Mouse (Mus musculus): ENCODE results near the gene Ift80. TPM values are rescaled to one million over a fixed set of nuclear protein-coding genes. Genes with fewer than 3 reads are reported as not detected.

The Ift80 gene
- total and polyA plus RNA-seq, 3 experiments = 4.6 to 8.4 TPM; not detected in 1

- no peak overlapping the region for H3K9ac ChIP-seq (ENCODE audit: control insufficient read depth, low read depth, low read length, poor library complexity, severe bottlenecking)
- peaks cover 15% of the 10 kb centered on the region in 2 experiments for H3K4me1 ChIP-seq (ENCODE audit: control insufficient read depth in 1 of 2, insufficient read depth in 2 of 2, low read length in 2 of 2)
- no peak for TF ChIP-seq TAL1 (IDR thresholded peaks at IDR 0.05; ENCODE audit: low read length)
- TF ChIP-seq MYB (IDR thresholded peaks at IDR 0.05; ENCODE audit: low read depth, low read length) = no peak
- peak; percentile 92 for TF ChIP-seq MXI1 (IDR thresholded peaks at IDR 0.05; ENCODE audit: low read depth, low read length)
- no peak for TF ChIP-seq SMC3 (IDR thresholded peaks at IDR 0.05; ENCODE audit: low read depth, low read length)
- no peak for TF ChIP-seq ZMIZ1 (IDR thresholded peaks at IDR 0.05; ENCODE audit: low read depth, low read length)
- TF ChIP-seq ELF1 (IDR thresholded peaks at IDR 0.05; ENCODE audit: low read depth, low read length) = no peak
- TF ChIP-seq BHLHE40 (IDR thresholded peaks at IDR 0.05; ENCODE audit: borderline replicate concordance, low read depth, low read length) = peak; percentile 74; the same call in 1 of the 2 replicates
- peak; percentile 58 to 68 for TF ChIP-seq EP300 (IDR thresholded peaks at IDR 0.05; ENCODE audit: low read depth in 1 of 2, low read length in 2 of 2)
- no peak for TF ChIP-seq CHD2 (IDR thresholded peaks at IDR 0.05; ENCODE audit: low read length)
- TF ChIP-seq SIN3A (IDR thresholded peaks at IDR 0.05; ENCODE audit: low read length) = peak; percentile 89
- peak; percentile 92 for TF ChIP-seq ETS1 (IDR thresholded peaks at IDR 0.05; ENCODE audit: low read depth, low read length)
- no peak for TF ChIP-seq NRF1 (IDR thresholded peaks at IDR 0.05; ENCODE audit: insufficient read depth, low read depth, low read length, poor library complexity, severe bottlenecking)
- TF ChIP-seq MAFK (IDR thresholded peaks at IDR 0.05; ENCODE audit: borderline replicate concordance, low read depth, low read length) = no peak
- no peak for TF ChIP-seq CTCF (IDR thresholded peaks at IDR 0.05 in 2 of 3, conservative IDR thresholded peaks at IDR 0.05 in 1 of 3; ENCODE audit: control insufficient read depth in 1 of 3, insufficient read depth in 1 of 3, low read depth in 2 of 3, low read length in 3 of 3, poor library complexity in 1 of 3, severe bottlenecking in 1 of 3)
- no peak for TF ChIP-seq NELFE (IDR thresholded peaks at IDR 0.05; ENCODE audit: low read depth, low read length)
- TF ChIP-seq GATA1 (IDR thresholded peaks at IDR 0.05; ENCODE audit: low read depth, low read length) = peak; percentile 58; the same call in 1 of the 2 replicates
- 0 out of 4 replicates have a peak, but pooled peaks of 1 of the 2 experiments have one; percentile 46 for TF ChIP-seq USF2 (IDR thresholded peaks at IDR 0.05; ENCODE audit: borderline replicate concordance in 1 of 2, insufficient read depth in 1 of 2, low read depth in 1 of 2, low read length in 2 of 2)
- peak; percentile 87 for TF ChIP-seq USF1 (IDR thresholded peaks at IDR 0.05; ENCODE audit: low read depth, low read length)
- no peak for TF ChIP-seq CHD1 (IDR thresholded peaks at IDR 0.05; ENCODE audit: low read depth, low read length)
- no peak for TF ChIP-seq MEF2A (IDR thresholded peaks at IDR 0.05; ENCODE audit: extremely low read depth, insufficient replicate concordance, low read depth, low read length, poor library complexity, severe bottlenecking)
- no peak for TF ChIP-seq JUND (IDR thresholded peaks at IDR 0.05; ENCODE audit: low read depth, low read length)
- no peak for TF ChIP-seq UBTF (IDR thresholded peaks at IDR 0.05; ENCODE audit: borderline replicate concordance, insufficient read depth, low read depth, low read length)
- TF ChIP-seq ZKSCAN1 (IDR thresholded peaks at IDR 0.05; ENCODE audit: low read depth, low read length) = no peak
- no peak for TF ChIP-seq E2F4 (IDR thresholded peaks at IDR 0.05; ENCODE audit: borderline replicate concordance, low read depth, low read length)
- peak; percentile 79 for TF ChIP-seq TCF12 (IDR thresholded peaks at IDR 0.05; ENCODE audit: low read depth, low read length)
- TF ChIP-seq RCOR1 (IDR thresholded peaks at IDR 0.05; ENCODE audit: low read depth, low read length) = peak; percentile 68
- TF ChIP-seq TBP (IDR thresholded peaks at IDR 0.05; ENCODE audit: low read depth, low read length) = no peak
- TF ChIP-seq ZC3H11A (IDR thresholded peaks at IDR 0.05; ENCODE audit: low read depth, low read length) = no peak
- TF ChIP-seq ZNF384 (IDR thresholded peaks at IDR 0.05; ENCODE audit: low read depth, low read length) = no peak
- TF ChIP-seq MAZ (IDR thresholded peaks at IDR 0.05; ENCODE audit: low read depth, low read length) = no peak
- TF ChIP-seq RAD21 (IDR thresholded peaks at IDR 0.05; ENCODE audit: low read depth, low read length) = no peak
- no peak for TF ChIP-seq POLR2A (IDR thresholded peaks at IDR 0.05; ENCODE audit: control insufficient read depth in 1 of 2, insufficient read depth in 1 of 2, low read depth in 1 of 2, low read length in 2 of 2, poor library complexity in 1 of 2)
- TF ChIP-seq MAX (IDR thresholded peaks at IDR 0.05; ENCODE audit: low read length) = no peak
- no peak for TF ChIP-seq POLR2AphosphoS2 (IDR thresholded peaks at IDR 0.05; ENCODE audit: low read length)
- no peaks in the 10 kb centered on the region for H3K27me3 ChIP-seq (ENCODE audit: control insufficient read depth in 1 of 2, insufficient read depth in 2 of 2, low read length in 2 of 2)
- DNase-seq (ENCODE audit: low read depth, low spot score) = peak; percentile 56
- no peak overlapping the region; a peak in 1 of 4 replicates for H3K4me3 ChIP-seq (ENCODE audit: control insufficient read depth in 1 of 2, insufficient read depth in 1 of 2, low read depth in 2 of 2, low read length in 2 of 2)
- peak overlapping the region; percentile 45 for H3K27ac ChIP-seq (ENCODE audit: control insufficient read depth, low read depth, low read length)
- H3K79me2 ChIP-seq (ENCODE audit: control insufficient read depth, insufficient read depth, low read length, poor library complexity) = no peaks in the 10 kb centered on the region
- no peaks in the 10 kb centered on the region for H3K9me3 ChIP-seq (replicated peaks; ENCODE audit: insufficient read depth, low read length)
- peaks cover 0 to 32% of the 10 kb centered on the region in 2 experiments; a peak in 2 of 4 replicates for H3K36me3 ChIP-seq (ENCODE audit: control insufficient read depth in 1 of 2, insufficient read depth in 2 of 2, low read length in 2 of 2)
These were observed 29.5 kb downstream of the Ift80 start for GRCm38 (mm10) chr3:68974639-68975532.
